Mouse (Mus musculus): Measurements from ENCODE around the gene Inhba. TPM values are rescaled to one million over a fixed set of nuclear protein-coding genes. Genes with fewer than 3 reads are reported as not detected.
A peak's percentile ranks its signal among the peaks of the same experiment; 100 is the strongest.

Inhba gene
- polyA plus RNA-seq, 1 experiment from 2014 or later: 1.8 TPM

DNA sequence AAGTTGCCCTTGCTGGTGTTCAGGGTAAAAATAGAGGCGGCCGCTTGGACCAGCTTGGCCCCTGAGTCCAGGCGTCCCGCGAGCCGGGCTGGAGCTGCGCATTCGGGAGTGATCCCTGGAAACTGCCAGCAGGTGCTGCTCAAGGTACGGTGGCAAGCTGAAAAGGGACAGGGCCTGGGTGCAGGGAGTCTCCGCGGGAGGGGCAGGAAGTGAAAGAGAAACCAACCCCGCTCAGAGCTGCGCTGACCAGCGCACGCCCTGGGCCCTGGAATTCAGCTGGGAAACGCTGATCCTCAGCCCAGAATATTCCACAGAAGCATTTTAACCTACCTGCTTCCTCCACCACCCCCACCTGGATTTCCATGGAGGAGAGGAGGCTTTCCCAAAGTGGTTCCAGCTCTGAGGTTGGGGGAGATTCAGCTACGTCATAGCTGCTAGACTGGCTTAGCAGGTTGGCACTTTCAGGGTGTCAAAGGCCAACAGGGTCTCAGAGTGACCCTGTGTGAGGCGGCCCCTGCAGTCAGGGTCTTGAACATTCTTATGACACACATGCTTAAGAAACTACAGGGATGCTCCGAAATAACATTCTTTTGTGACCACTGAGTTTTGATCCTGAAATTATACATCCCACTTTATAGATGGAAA is 714 bp downstream of the Inhba start:
- ATAC-seq (replicated peaks; ENCODE audit: low FRiP score): peak; percentile 96
- Histone ChIP-seq H3K27ac (no peak overlapping the region), H3K4me2 (peak overlapping the region; percentile 94), H3K36me3 (no peaks in the 10 kb centered on the region), H3K4me3 (replicated peaks) (peak overlapping the region; percentile 52), H3K27me3 (peaks cover 45% of the 10 kb centered on the region), H3K4me1 (peaks cover 16% of the 10 kb centered on the region), H3K9me3 (replicated peaks) (no peaks in the 10 kb centered on the region), H3K9ac (peak overlapping the region; percentile 42)
- WGBS: 7% methylated on average over 19 of the region's 19 CpGs

DNA sequence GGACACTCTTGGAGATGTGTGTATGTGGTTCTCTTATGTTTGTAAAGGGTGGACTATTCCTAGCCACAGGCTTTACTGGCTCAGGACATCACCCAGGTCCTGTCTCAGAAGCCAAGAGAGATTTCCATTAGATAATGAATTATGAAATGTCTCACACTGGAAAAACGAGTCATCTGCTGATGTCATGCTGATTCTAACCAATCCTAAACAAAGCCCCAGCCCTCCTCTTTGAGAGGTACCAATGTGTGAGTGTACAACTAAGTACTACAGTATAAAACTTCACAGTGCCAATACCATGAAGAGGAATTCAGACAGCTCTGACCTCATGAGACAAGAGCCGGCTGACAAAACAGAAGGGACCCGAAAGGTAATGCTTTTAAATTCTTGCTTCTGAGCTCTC is 2.5 kb downstream of the Inhba start:
- H3K4me2 ChIP-seq: no peak overlapping the region
- H3K4me3 ChIP-seq (replicated peaks): no peak overlapping the region
- ATAC-seq (replicated peaks; ENCODE audit: low FRiP score): no peak
- H3K9me3 ChIP-seq (replicated peaks): no peaks in the 10 kb centered on the region
- H3K27me3 ChIP-seq: peaks cover 60% of the 10 kb centered on the region
- H3K4me1 ChIP-seq: peaks cover 22% of the 10 kb centered on the region
- no peak overlapping the region for H3K27ac ChIP-seq
- no peaks in the 10 kb centered on the region for H3K36me3 ChIP-seq
- 50% methylated on average over 3 of the region's 3 CpGs for WGBS
- H3K9ac ChIP-seq: no peak overlapping the region

DNA sequence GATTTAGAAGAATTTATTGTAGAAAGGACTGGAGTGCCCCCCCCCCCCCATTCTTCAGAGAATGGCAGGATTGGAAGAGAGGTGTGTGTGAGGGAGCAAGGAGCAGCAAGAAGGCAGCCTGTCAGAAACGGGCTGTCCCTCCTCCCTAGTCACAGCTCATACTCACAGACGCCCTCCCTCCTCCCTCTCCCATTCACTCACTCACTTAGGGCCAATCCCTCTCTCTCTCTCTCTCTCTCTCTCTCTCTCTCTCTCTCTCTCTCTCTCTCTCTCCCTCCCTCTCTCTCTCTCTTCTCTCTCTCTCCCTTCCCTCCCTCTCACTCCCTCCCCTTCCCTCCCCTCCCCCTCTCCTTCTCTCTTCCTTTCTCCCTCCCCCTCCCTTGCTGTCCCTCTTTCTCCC is 4.9 kb downstream of the Inhba start:
- 0% methylated on average over 1 of the region's 2 CpGs for WGBS
- peaks cover 57% of the 10 kb centered on the region for H3K27me3 ChIP-seq
- H3K4me3 ChIP-seq (replicated peaks): no peak overlapping the region
- ATAC-seq (replicated peaks; ENCODE audit: low FRiP score): no peak
- no peak overlapping the region for H3K4me2 ChIP-seq
- no peaks in the 10 kb centered on the region for H3K9me3 ChIP-seq (replicated peaks)
- no peak overlapping the region for H3K9ac ChIP-seq
- no peaks in the 10 kb centered on the region for H3K36me3 ChIP-seq
- H3K27ac ChIP-seq: no peak overlapping the region
- H3K4me1 ChIP-seq: peaks cover 22% of the 10 kb centered on the region

DNA sequence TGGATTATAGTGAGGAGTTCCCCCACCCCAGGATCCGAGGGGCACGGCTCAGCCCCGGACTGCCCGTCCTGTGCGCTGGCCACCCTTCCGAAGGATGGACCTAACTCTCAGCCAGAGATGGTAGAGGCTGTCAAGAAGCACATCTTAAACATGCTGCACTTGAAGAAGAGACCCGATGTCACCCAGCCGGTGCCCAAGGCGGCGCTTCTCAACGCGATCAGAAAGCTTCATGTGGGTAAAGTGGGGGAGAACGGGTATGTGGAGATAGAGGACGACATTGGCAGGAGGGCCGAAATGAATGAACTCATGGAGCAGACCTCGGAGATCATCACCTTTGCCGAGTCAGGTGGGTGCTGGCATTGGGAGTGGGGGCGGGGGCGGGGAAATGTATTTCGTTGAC is 5.7 kb downstream of the Inhba start:
- WGBS: under 1% methylated on average over 20 of the region's 20 CpGs
- H3K9ac ChIP-seq: peak overlapping the region; percentile 31; the same call in 1 of the 2 replicates
- ATAC-seq (replicated peaks; ENCODE audit: low FRiP score): 0 out of 2 replicates have a peak, but pooled peaks have one; percentile 20

DNA sequence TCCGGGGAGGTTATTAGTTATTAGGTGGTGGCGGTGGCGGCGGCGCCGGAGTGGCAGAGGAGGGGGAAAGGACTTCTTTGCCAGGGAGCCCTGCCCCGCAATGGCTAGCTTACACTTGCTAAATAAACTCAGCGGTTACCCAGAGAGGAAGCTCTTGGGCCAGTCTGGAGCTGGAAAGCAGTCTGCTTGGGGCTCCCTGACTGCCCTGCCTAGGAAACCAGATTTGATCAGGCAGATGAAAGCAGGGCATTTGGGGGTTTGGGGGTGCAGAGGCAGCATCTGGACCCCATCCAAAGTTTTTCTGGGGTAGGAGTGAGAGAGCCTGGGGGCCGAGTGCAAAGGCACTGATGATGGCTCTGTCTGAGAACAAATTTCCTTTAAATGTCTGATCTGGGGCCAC is 6.1 kb downstream of the Inhba start:
- 2% methylated on average over 8 of the region's 9 CpGs for WGBS
- H3K27ac ChIP-seq: no peak overlapping the region
- H3K4me3 ChIP-seq (replicated peaks): peak overlapping the region; percentile 43
- H3K36me3 ChIP-seq: no peaks in the 10 kb centered on the region
- H3K9ac ChIP-seq: peak overlapping the region; percentile 31; the same call in 1 of the 2 replicates
- H3K4me2 ChIP-seq: peak overlapping the region; percentile 70
- ATAC-seq (replicated peaks; ENCODE audit: low FRiP score): no peak
- H3K9me3 ChIP-seq (replicated peaks): no peaks in the 10 kb centered on the region
- peaks cover 13% of the 10 kb centered on the region for H3K4me1 ChIP-seq
- peaks cover 57% of the 10 kb centered on the region for H3K27me3 ChIP-seq

More for the DNA sequence above, 5.7 kb downstream of the Inhba start:
- H3K4me1 ChIP-seq: peaks cover 16% of the 10 kb centered on the region
- no peaks in the 10 kb centered on the region for H3K9me3 ChIP-seq (replicated peaks)
- H3K27ac ChIP-seq: no peak overlapping the region
- peak overlapping the region; percentile 43 for H3K4me3 ChIP-seq (replicated peaks)
- H3K4me2 ChIP-seq: peak overlapping the region; percentile 70
- no peaks in the 10 kb centered on the region for H3K36me3 ChIP-seq
- H3K27me3 ChIP-seq: peaks cover 57% of the 10 kb centered on the region

DNA sequence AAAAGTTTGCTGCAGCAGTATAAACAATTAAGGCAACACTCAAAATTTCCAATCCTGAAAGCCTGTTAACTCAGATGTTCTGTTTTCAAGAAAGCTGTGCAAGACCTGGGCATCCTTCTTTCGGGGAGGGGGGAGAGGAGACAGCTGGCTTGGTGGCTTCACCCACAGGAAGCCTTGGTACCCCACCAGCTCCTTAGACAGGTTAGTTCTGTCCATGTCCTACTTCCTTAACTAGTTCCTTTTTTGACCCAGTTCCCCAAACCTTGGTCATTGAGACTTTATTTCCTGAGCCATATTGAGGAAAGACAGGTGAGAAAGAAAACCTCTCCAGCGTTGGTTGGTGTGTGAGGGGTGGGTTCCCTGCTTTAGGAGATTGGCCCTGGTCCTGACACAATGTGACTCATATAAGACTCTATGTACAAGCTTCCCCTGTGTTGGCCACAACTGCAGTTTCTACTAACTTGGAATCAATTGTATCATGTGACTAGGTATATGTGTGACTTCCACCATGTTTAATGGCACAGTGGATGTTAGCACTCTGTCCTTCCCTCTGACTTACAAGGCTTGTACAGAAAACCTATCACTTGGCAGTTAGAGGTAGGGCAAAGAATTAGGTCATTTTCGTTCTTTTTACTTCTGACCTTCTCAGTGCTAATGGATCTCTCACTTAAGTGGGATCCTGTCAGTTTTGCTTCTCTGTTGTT is 7.3 kb downstream of the Inhba start:
- ATAC-seq (replicated peaks; ENCODE audit: low FRiP score): no peak
- no peak overlapping the region for H3K4me3 ChIP-seq (replicated peaks)
- H3K9me3 ChIP-seq (replicated peaks): no peaks in the 10 kb centered on the region
- H3K27me3 ChIP-seq: peaks cover 51% of the 10 kb centered on the region
- WGBS: 71% methylated on average over 3 of the region's 3 CpGs
- H3K4me1 ChIP-seq: peaks cover 23% of the 10 kb centered on the region
- H3K9ac ChIP-seq: no peak overlapping the region
- no peak overlapping the region for H3K4me2 ChIP-seq
- H3K36me3 ChIP-seq: no peaks in the 10 kb centered on the region
- H3K27ac ChIP-seq: no peak overlapping the region

DNA sequence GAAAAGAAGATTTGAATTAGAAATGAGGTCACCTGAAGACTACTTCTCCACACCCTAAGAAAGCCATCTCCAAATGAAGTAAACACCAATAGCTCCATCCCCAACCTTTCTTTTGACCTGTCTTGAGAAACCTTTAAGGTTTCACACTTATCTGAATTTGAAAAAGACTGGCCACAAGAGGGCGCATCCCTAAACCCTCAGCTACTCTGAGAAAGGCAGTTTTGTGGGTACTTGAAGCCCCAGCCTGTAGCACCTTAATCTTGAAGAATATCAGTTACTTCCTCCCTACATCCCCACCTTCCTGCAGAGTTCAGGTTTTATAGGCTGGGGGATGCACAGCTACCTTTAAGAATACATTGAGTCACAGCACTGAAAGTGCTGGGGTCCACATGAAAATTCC is 9.0 kb downstream of the Inhba start:
- no peak for ATAC-seq (replicated peaks; ENCODE audit: low FRiP score)
- H3K9me3 ChIP-seq (replicated peaks): no peaks in the 10 kb centered on the region
- no peak overlapping the region for H3K9ac ChIP-seq
- no peak overlapping the region for H3K4me3 ChIP-seq (replicated peaks)
- H3K27ac ChIP-seq: no peak overlapping the region
- no peak overlapping the region for H3K4me2 ChIP-seq
- no peaks in the 10 kb centered on the region for H3K36me3 ChIP-seq
- peaks cover 25% of the 10 kb centered on the region for H3K4me1 ChIP-seq
- 0% methylated on average over 1 of the region's 1 CpGs for WGBS
- H3K27me3 ChIP-seq: peaks cover 35% of the 10 kb centered on the region

DNA sequence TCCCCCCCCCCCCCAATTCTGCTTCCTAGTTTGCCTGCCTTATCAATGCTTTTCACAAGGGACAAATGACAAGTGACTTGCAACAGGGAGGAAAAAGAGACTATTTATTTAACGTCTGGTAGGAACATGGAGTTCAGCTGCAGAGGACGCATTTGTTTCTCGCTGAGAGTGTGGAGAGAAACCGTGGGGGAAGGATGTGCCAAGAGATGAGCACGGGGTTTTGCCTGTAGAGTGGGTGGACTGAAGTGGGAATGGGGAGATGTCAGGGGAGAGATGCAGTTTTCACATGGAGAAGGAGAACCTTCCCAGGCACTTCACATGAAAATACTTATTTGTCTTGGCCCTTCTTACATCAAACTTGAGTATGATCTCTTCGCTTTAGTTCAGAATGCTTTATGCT is 9.5 kb downstream of the Inhba start:
- Histone ChIP-seq H3K4me3 (replicated peaks) (no peak overlapping the region), H3K4me2 (no peak overlapping the region), H3K9ac (no peak overlapping the region), H3K9me3 (replicated peaks) (no peaks in the 10 kb centered on the region), H3K27ac (no peak overlapping the region), H3K36me3 (no peaks in the 10 kb centered on the region), H3K27me3 (peaks cover 29% of the 10 kb centered on the region), H3K4me1 (peaks cover 25% of the 10 kb centered on the region)
- no peak for ATAC-seq (replicated peaks; ENCODE audit: low FRiP score)
- WGBS: 58% methylated on average over 6 of the region's 6 CpGs

DNA sequence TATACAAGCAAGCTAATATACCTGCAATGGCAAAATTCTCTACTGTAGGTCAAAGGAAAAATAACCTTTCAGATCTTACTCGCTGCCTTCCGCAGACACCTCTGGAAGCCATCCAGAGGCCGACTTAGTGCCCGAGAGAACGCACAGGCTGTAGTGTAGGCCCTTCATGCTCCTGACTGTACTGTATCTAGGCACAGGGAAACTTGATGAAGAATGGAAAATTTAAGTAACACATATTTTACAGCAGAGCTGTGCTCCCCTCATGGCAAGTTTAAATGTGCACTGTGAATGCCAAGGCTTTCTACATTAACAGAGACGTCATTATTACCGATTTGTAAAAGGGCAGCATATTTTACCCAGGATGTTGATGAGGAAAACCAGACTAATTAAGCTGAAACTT is 10.2 kb downstream of the Inhba start:
- Histone ChIP-seq H3K4me1 (peaks cover 25% of the 10 kb centered on the region), H3K36me3 (no peaks in the 10 kb centered on the region), H3K27ac (no peak overlapping the region), H3K9me3 (replicated peaks) (no peaks in the 10 kb centered on the region), H3K27me3 (peaks cover 26% of the 10 kb centered on the region), H3K4me2 (no peak overlapping the region), H3K4me3 (replicated peaks) (no peak overlapping the region), H3K9ac (no peak overlapping the region)
- WGBS: 81% methylated on average over 7 of the region's 7 CpGs
- ATAC-seq (replicated peaks; ENCODE audit: low FRiP score): no peak

DNA sequence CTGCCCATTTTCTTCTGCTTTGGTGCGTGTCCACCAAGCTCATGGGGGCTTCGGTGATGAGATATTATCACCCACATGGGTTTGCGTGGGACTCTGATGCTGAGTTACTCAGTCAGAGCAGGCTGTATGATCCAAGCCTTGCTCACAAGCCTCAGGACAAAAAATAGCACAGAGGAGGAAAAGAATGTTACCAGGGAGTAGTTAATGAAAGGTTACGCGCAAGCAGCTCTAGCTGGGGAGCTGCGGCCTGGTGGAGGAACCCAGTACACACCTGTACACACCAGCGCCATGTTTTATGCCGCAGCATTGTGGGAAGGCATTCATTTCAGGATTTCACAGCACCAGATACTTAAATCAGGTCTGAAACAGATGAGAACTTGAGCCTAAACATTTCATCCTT is 10.9 kb downstream of the Inhba start:
- ATAC-seq (replicated peaks; ENCODE audit: low FRiP score): no peak
- no peak overlapping the region for H3K27ac ChIP-seq
- no peak overlapping the region for H3K4me3 ChIP-seq (replicated peaks)
- 86% methylated on average over 8 of the region's 8 CpGs for WGBS
- no peaks in the 10 kb centered on the region for H3K36me3 ChIP-seq
- no peak overlapping the region for H3K4me2 ChIP-seq
- H3K9me3 ChIP-seq (replicated peaks): no peaks in the 10 kb centered on the region
- peaks cover 19% of the 10 kb centered on the region for H3K4me1 ChIP-seq
- H3K27me3 ChIP-seq: peaks cover 20% of the 10 kb centered on the region
- H3K9ac ChIP-seq: no peak overlapping the region

DNA sequence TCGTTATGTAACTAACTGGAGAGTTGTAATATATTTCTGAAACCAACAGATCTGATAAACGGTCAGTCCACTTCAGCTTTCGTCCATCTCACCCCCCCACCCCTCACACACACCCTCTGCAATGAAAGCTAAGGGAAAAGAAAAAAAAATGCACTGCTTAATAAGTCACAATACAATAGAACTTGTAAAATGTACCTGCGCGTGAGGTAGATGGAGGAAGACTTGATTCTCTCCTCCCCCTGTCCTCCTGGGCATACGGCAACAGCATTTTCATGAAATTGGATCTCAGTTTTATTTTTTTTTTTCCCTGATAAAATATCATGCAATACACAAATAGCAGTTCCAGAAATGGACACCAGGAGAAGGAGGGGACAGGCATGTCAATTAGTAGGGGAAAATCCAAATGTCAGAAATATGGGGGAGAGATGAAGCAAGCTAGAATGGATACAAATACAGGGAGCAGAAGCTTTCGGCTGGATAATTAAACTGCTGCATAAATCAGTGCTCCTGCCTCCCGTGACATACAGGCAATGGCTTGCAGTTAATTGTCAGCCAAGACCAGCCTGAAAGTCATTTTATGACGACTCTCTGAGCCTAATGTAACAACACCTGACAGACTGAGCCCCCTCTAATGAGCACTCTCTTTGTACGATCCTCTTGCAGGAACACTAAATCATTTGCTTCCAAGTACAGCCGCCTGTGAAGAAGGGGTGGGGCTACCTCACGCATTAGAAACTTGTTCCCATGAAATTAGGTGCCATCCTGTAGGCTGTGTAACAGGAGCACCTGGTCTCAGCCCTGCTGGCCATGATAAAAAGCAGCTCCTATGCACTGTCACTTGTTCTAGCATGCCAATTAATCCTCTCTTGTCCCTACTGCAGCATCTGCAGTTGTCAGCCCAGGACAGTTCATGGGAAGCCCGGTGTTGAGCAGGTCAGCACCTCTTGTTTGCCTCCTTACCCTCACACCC is 11.7 kb downstream of the Inhba start:
- Histone ChIP-seq H3K4me3 (replicated peaks) (no peak overlapping the region), H3K27me3 (peaks cover 13% of the 10 kb centered on the region), H3K9ac (no peak overlapping the region), H3K27ac (no peak overlapping the region), H3K9me3 (replicated peaks) (no peaks in the 10 kb centered on the region), H3K4me2 (peak overlapping the region; percentile 28; the same call in 1 of the 2 replicates), H3K36me3 (no peaks in the 10 kb centered on the region), H3K4me1 (peaks cover 15% of the 10 kb centered on the region)
- WGBS: 28% methylated on average over 13 of the region's 13 CpGs
- peak; percentile 84 for ATAC-seq (replicated peaks; ENCODE audit: low FRiP score)

All from kidney, embryonic 15.5 days (tissue).